Mouse (Mus musculus): Measurements from ENCODE around the gene Fabp3. TPM values are rescaled to one million over a fixed set of nuclear protein-coding genes. Genes with fewer than 3 reads are reported as not detected.

The Fabp3 gene
- polyA plus RNA-seq, 1 experiment from 2014 or later: 1.5 TPM

GRCm38 (mm10) chr4:130274346-130275015 lies 33.9 kb upstream of the Fabp3 start:
- no peak for DNase-seq
- Histone ChIP-seq H3K9ac (peak overlapping the region; percentile 36; the same call in 1 of the 2 replicates), H3K27me3 (peaks cover 91% of the 10 kb centered on the region), H3K4me1 (replicated peaks) (peaks cover 29% of the 10 kb centered on the region), H3K27ac (no peak overlapping the region), H3K36me3 (no peaks in the 10 kb centered on the region), H3K4me2 (peak overlapping the region; percentile 68), H3K4me3 (replicated peaks) (peak overlapping the region; percentile 51), H3K9me3 (replicated peaks) (no peaks in the 10 kb centered on the region)
- WGBS (ENCODE audit: insufficient replicate concordance): 5% methylated on average over 29 of the region's 29 CpGs
- no peak for ATAC-seq (ENCODE audit: low read depth)

DNA sequence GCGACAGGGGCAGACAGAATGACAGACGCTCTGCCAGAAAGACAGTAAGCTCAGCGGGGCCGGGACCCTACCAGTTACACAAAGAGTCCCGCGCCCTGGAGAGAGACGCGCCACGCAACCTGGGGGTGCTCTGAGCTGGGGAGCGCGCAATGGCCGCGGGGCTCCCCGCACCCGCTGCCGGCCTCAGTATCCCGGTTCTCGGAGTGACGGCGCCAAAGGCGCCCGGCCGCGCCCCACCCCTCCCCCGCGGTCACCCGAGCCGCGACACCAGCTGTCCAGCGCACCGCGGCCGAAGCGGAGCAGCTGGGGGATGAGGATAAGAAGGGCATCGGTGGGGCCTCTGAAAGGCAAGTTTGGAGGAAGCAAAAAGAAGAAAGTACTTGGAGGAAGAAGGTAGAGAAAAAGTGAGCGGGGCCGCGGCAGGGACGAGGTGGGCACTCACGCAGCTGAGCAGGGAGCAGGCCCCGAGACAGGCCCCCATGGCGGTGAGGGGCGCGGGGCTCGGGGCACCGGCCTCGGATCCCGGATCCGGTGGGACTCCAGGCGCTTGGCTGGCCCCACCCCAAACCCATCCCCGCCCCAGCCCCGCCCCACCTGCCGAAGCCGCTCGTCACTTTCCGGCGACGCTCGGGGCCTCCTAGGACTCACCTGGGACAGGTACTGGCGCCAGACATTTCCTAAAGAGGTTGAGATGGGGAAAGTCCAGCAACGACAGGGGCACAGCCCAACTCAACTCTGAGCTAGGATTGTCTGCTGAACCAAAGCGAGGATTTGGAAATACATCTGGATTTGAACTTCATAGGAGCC lies 33.2 kb upstream of the Fabp3 start:
- Histone ChIP-seq H3K27me3 (peaks cover 93% of the 10 kb centered on the region), H3K27ac (no peak overlapping the region), H3K9ac (peak overlapping the region; percentile 36), H3K9me3 (replicated peaks) (no peaks in the 10 kb centered on the region), H3K4me2 (peak overlapping the region; percentile 68), H3K36me3 (no peaks in the 10 kb centered on the region), H3K4me1 (replicated peaks) (peaks cover 24% of the 10 kb centered on the region), H3K4me3 (replicated peaks) (peak overlapping the region; percentile 51)
- DNase-seq (no peak), ATAC-seq (ENCODE audit: low read depth) (no peak)
- 2% methylated on average over 62 of the region's 62 CpGs for WGBS (ENCODE audit: insufficient replicate concordance)

GRCm38 (mm10) chr4:130275823-130276105 lies 32.6 kb upstream of the Fabp3 start:
- H3K9ac ChIP-seq: no peak overlapping the region
- DNase-seq (no peak), ATAC-seq (ENCODE audit: low read depth) (no peak)
- peaks cover 21% of the 10 kb centered on the region for H3K4me1 ChIP-seq (replicated peaks)
- no peaks in the 10 kb centered on the region for H3K36me3 ChIP-seq
- 44% methylated on average over 5 of the region's 5 CpGs for WGBS (ENCODE audit: insufficient replicate concordance)
- H3K9me3 ChIP-seq (replicated peaks): no peaks in the 10 kb centered on the region
- H3K4me3 ChIP-seq (replicated peaks): peak overlapping the region; percentile 51; the same call in 1 of the 2 replicates
- no peak overlapping the region for H3K27ac ChIP-seq
- no peak overlapping the region for H3K4me2 ChIP-seq
- peaks cover 94% of the 10 kb centered on the region for H3K27me3 ChIP-seq

- Histone ChIP-seq H3K4me1 (replicated peaks) (peaks cover 19% of the 10 kb centered on the region), H3K36me3 (no peaks in the 10 kb centered on the region), H3K27ac (no peak overlapping the region), H3K4me2 (no peak overlapping the region), H3K4me3 (replicated peaks) (no peak overlapping the region), H3K9me3 (replicated peaks) (no peaks in the 10 kb centered on the region), H3K9ac (no peak overlapping the region), H3K27me3 (peaks cover 94% of the 10 kb centered on the region)
- 34% methylated on average over 7 of the region's 7 CpGs for WGBS (ENCODE audit: insufficient replicate concordance)
- DNase-seq (no peak), ATAC-seq (ENCODE audit: low read depth) (no peak)
Measured at GRCm38 (mm10) chr4:130276573-130277176, 31.7 kb upstream of the Fabp3 start.

- peaks cover 92% of the 10 kb centered on the region for H3K27me3 ChIP-seq
- no peaks in the 10 kb centered on the region for H3K36me3 ChIP-seq
- H3K4me2 ChIP-seq: no peak within 1 kb of the TSS
- H3K4me3 ChIP-seq (replicated peaks): no peak within 1 kb of the TSS
- 38% methylated on average over 2 of the region's 2 CpGs for WGBS (ENCODE audit: insufficient replicate concordance)
- DNase-seq (no peak), ATAC-seq (ENCODE audit: low read depth) (no peak)
- no peak within 1 kb of the TSS for H3K27ac ChIP-seq
- peaks cover 19% of the 10 kb centered on the region for H3K4me1 ChIP-seq (replicated peaks)
- H3K9me3 ChIP-seq (replicated peaks): no peaks in the 10 kb centered on the region
- no peak within 1 kb of the TSS for H3K9ac ChIP-seq
Measured at GRCm38 (mm10) chr4:130279105-130279504, 29.3 kb upstream of the Fabp3 start, which contains the start of gene Serinc2. Gene Serinc2 (minus strand): TSS chr4:130279205.

GRCm38 (mm10) chr4:130282856-130283255 lies 25.5 kb upstream of the Fabp3 start:
- no peak for ATAC-seq (ENCODE audit: low read depth)
- no peaks in the 10 kb centered on the region for H3K4me1 ChIP-seq (replicated peaks)
- H3K9ac ChIP-seq: no peak overlapping the region
- H3K36me3 ChIP-seq: no peaks in the 10 kb centered on the region
- no peak overlapping the region for H3K4me2 ChIP-seq
- no peaks in the 10 kb centered on the region for H3K9me3 ChIP-seq (replicated peaks)
- no peak for DNase-seq
- 57% methylated on average over 5 of the region's 5 CpGs for WGBS (ENCODE audit: insufficient replicate concordance)
- peaks cover 85% of the 10 kb centered on the region for H3K27me3 ChIP-seq
- H3K27ac ChIP-seq: no peak overlapping the region
- H3K4me3 ChIP-seq (replicated peaks): no peak overlapping the region

GRCm38 (mm10) chr4:130283826-130284225 lies 24.6 kb upstream of the Fabp3 start:
- H3K36me3 ChIP-seq: no peaks in the 10 kb centered on the region
- H3K4me1 ChIP-seq (replicated peaks): no peaks in the 10 kb centered on the region
- H3K27ac ChIP-seq: no peak overlapping the region
- no peak overlapping the region for H3K9ac ChIP-seq
- H3K9me3 ChIP-seq (replicated peaks): no peaks in the 10 kb centered on the region
- no peak overlapping the region for H3K4me3 ChIP-seq (replicated peaks)
- WGBS (ENCODE audit: insufficient replicate concordance): 15% methylated on average over 9 of the region's 9 CpGs
- no peak overlapping the region for H3K4me2 ChIP-seq
- DNase-seq (no peak), ATAC-seq (ENCODE audit: low read depth) (no peak)
- H3K27me3 ChIP-seq: peaks cover 82% of the 10 kb centered on the region

GRCm38 (mm10) chr4:130286531-130286930 lies 21.9 kb upstream of the Fabp3 start:
- WGBS (ENCODE audit: insufficient replicate concordance): 31% methylated on average over 3 of the region's 3 CpGs
- H3K4me3 ChIP-seq (replicated peaks): no peak overlapping the region
- no peak overlapping the region for H3K27ac ChIP-seq
- H3K36me3 ChIP-seq: no peaks in the 10 kb centered on the region
- H3K4me1 ChIP-seq (replicated peaks): no peaks in the 10 kb centered on the region
- no peak overlapping the region for H3K4me2 ChIP-seq
- ATAC-seq (ENCODE audit: low read depth): no peak
- no peak for DNase-seq
- no peaks in the 10 kb centered on the region for H3K9me3 ChIP-seq (replicated peaks)
- H3K27me3 ChIP-seq: peaks cover 79% of the 10 kb centered on the region
- H3K9ac ChIP-seq: no peak overlapping the region

DNA sequence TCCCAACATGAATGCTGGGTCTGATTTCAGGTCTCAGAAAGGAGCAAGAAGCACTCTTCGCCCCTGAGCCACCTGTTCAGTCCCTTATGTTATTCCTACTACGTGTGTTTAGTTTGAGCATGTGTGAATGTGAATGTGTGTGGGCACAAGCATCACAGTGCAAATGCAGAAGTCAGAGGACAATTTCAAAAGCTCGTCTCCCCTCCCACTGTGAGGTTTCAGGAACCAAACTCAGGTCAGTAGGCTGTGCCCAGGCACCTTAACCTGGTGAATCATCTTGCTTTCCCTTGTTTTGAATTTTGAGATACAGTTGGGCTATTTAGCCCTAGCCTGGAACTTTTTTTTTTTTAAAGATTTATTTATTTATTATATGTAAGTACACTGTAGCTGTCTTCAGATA lies 18.6 kb upstream of the Fabp3 start:
- Histone ChIP-seq H3K4me3 (replicated peaks) (no peak overlapping the region), H3K36me3 (no peaks in the 10 kb centered on the region), H3K4me2 (no peak overlapping the region), H3K27me3 (peaks cover 51% of the 10 kb centered on the region), H3K9me3 (replicated peaks) (no peaks in the 10 kb centered on the region), H3K27ac (no peak overlapping the region), H3K9ac (no peak overlapping the region), H3K4me1 (replicated peaks) (peaks cover 18% of the 10 kb centered on the region)
- no peak for DNase-seq
- 40% methylated on average over 3 of the region's 3 CpGs for WGBS (ENCODE audit: insufficient replicate concordance)
- no peak for ATAC-seq (ENCODE audit: low read depth)

GRCm38 (mm10) chr4:130292271-130292670 lies 16.1 kb upstream of the Fabp3 start:
- Histone ChIP-seq H3K36me3 (no peaks in the 10 kb centered on the region), H3K27me3 (peaks cover 31% of the 10 kb centered on the region), H3K9ac (no peak overlapping the region), H3K4me1 (replicated peaks) (peaks cover 37% of the 10 kb centered on the region), H3K4me2 (no peak overlapping the region), H3K4me3 (replicated peaks) (no peak overlapping the region), H3K27ac (0 out of 2 replicates have a peak overlapping the region, but pooled peaks have one; percentile 51), H3K9me3 (replicated peaks) (no peaks in the 10 kb centered on the region)
- WGBS (ENCODE audit: insufficient replicate concordance): 1% methylated on average over 4 of the region's 4 CpGs
- DNase-seq (peak; percentile 74), ATAC-seq (ENCODE audit: low read depth) (no peak)

GRCm38 (mm10) chr4:130294513-130294912 lies 13.9 kb upstream of the Fabp3 start:
- no peaks in the 10 kb centered on the region for H3K9me3 ChIP-seq (replicated peaks)
- ATAC-seq (ENCODE audit: low read depth): peak; percentile 57
- H3K4me3 ChIP-seq (replicated peaks): peak overlapping the region; percentile 44
- H3K4me1 ChIP-seq (replicated peaks): peaks cover 59% of the 10 kb centered on the region
- WGBS (ENCODE audit: insufficient replicate concordance): 41% methylated on average over 8 of the region's 8 CpGs
- peak; percentile 61 for DNase-seq
- H3K27me3 ChIP-seq: peaks cover 14% of the 10 kb centered on the region
- peak overlapping the region; percentile 97 for H3K27ac ChIP-seq
- peak overlapping the region; percentile 73 for H3K4me2 ChIP-seq
- no peaks in the 10 kb centered on the region for H3K36me3 ChIP-seq
- peak overlapping the region; percentile 75 for H3K9ac ChIP-seq

Measured in liver, embryonic 13.5 days (tissue).